Mouse (Mus musculus) cerebellum, postnatal 14 days (tissue): ENCODE measurements at regions not wholly inside any gene's neighbourhood (a gene's known extent, or its start where the extent isn't known, plus 50 kb on each side); places are given as distances from the start of the nearest gene placed in this dataset.

Experiments used
- DNase-seq, 2 experiments: peaks; one replicate each; pipeline ENCODE4 v3.0.0; 2021; ENCODE audit warnings: mixed read lengths in 2 of 2

DNA sequence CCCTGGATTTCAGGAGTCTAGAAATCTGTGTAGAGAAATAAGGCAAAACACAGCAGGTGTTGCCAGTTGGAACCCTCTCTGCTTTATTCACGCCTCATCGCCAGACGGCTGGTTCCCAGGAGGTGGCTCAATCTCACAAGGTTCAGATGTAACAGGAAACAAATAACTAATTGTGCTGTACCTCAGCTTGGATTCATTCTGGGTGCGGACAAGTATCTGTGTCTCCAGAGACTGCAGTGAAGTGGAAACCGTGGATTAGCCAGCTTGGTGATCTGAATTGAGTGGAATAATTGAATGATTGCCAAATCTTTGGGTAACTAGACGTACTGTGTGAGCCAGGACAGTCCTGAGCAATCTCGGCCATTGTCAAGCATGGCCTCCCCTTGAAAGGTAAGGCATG lies 145.4 kb upstream of the Nr4a3 start:
- DNase-seq = peak; percentile 23 to 40

DNA sequence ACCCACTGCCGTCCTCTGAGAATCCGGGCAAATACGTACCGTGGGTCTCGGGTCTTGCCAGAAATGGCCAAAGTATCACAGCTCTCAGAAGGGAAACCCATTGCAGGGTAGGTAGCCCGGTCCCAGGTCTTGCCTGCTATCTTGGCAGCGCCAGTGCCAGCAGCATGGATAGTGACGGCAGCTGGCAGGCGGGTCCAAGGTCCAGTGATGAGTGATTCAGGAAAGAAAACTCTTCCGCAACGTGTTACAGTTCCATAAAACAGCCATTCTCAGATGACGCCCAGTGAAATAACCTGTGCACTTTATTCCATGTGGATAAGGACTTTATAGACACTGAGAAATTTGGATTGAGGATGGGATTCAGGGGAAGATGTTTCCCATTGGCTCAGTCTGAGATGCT lies 142.2 kb upstream of the Nr4a3 start:
- DNase-seq = no peak

DNA sequence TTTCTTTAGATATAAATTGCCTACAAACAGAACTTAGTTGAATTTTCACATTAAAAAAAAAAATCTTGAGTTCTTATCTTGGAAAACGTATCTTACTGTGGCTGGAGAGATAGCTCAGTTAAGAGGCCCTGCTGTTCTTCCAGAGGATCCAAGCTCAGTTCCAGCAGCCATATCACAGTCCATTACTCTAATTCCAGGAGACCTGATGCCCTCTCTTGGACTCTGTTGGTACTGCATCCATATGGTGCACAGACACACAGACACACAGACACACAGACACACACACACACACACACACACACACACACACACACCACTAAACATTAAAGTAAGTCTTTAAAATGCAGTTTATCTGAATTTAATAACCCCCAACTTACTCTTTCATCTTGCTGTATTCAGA lies 132.7 kb upstream of the Nr4a3 start:
- DNase-seq = peak in 1 of 2 experiments; percentile 29

DNA sequence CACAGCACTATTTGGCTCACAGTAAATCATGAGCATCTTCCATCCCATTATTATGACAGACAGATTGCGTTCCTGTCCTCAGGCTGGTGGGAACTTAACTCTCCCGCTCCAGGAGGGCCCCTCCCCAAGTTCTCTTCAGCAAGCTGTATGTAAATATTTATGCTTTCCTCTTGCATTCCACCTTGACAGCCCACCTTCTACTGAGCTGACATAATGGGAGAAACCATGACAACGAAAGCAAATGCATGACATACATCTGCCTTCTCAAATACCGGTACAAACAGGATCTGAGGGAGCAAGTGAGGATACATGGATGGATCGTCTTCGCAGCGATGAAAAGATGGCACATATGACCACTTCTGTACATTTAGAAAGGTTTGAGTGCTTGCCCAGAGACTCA lies 125.4 kb upstream of the Nr4a3 start:
- no peak for DNase-seq

DNA sequence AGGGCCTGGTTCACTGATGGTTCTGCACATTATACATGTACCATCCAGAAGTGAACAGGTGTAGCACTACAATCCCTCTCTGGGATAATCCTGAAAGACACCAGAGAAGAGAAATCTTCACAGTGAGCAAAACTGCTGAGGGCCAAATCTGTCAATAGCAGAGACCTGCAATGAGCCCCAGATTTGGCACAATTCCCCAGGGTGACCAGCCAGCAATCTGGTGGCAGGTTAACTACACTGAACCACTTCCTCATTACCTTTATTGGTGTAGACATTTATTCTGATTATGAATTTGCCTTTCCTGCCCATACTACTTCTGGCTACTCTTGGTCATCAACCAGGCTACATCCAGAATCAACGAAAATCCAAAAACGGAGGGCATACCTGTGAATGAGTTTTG lies 113.5 kb upstream of the Nr4a3 start:
- DNase-seq = peak; percentile 52 to 54

DNA sequence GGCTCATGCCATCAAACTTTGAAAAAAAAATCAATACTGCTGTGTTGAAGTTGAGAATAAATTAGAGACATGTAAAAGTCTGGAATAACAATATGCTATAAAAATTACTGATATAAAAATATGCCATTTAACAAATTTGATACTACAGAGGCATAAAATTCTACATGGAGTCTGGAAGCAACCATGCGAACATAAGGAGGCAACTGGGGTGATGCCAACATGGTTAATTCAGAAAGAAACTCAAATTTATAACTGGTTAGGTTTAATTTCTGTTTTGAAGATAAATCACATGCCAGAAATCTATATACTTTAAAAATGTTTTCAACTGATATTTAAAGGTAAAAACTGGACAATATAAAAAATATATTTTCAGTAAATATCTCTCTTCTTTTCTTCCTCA lies 111.4 kb upstream of the Nr4a3 start:
- DNase-seq = no peak

DNA sequence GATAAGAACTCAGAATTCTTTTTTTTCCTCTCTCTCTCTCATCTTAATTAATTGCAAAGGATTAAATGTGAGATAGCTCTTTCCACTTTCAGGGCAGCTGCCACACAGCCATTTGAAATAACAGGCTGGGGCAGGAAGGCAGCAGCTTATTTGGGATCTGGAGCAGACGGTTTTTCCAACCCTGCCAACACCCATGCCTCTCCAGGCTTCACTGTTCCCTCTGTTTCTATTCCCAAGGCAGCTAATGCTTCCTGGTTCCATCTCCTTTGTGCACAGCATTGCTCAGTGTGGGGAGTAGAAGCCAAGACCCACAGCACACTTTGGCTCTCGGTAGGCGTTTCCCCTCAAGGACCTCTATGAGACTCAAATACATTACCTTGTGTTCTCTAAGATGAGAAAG lies 109.4 kb upstream of the Nr4a3 start:
- no peak for DNase-seq

DNA sequence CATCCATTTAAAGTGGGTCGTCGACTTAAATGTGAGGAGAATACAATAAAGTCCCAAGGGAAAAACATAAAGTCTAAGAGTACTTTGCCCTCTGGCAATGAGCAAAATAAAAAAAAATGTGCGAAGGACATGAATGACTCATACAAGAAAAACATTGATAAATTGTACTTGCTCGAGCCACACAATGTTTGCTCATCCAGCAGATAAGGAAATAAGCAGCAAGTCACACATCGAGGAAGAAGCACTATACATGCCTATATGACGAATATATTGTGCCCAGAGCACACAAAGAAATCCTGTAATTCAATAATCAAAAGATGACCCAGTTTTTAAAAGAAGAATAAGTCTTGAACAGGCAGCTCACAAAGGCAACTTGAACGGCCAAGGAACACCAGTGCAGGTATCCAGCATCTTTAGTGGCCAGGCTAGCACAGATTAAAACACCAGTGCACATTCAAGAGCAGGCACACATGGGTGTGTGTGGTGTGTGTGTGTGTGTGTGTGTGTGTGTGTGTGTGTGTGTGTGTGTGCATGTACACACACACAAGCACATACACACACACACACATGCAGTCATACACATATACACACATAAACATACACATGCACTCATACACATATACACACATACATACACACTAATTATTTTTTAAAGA lies 108.4 kb upstream of the Nr4a3 start:
- no peak for DNase-seq

DNA sequence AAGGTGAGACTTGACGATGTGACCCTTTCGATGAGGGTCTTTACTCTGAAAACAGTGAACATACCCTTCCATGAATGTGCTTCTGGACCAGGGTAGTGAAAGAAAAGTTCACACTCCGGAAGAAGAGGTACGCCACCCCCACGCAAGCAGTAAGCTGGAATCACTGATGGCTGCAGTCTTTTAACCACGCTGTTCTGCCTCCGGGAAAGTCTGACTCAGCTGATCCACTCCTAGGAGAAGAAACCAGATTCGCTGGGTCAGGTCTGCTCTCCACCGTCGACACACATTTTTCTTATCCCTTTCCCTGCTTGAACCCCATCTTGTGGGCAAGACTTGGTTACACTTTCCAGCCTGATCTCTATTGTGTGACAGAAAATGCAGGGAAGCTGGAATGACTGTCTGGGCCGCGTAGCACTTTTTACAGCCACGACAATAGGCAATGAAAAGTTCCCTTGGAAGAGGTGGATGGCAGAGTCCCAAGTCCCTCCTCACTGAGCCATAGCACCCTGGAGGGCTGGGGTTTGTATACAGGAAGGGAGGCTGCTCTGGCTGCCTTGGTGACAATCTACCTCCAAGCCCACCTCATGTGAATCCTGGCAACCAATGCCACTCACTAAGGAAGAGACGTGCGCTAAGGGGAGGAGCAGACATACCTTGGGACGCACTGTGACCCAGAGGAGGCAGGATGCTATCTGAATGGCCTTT lies 96.9 kb upstream of the Nr4a3 start:
- DNase-seq = no peak

DNA sequence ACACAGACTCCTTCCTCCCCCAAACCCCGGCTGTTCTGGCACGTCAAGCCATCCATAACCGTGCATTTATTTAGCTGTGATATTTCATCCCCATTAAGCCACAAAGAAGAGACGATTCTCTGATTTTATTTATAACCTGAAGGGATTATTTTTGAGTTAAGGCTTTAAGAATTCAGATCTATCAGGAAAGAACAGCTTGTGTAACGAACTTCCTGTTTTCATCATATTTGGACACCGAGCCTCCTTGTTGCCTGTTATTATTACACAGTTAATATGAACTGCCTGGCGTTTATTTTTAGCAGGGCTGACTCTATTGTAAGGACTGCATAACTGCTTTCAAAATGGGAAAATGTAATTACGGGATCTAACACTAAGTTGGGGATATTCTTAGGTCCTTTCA lies 96.2 kb upstream of the Nr4a3 start:
- no peak for DNase-seq

DNA sequence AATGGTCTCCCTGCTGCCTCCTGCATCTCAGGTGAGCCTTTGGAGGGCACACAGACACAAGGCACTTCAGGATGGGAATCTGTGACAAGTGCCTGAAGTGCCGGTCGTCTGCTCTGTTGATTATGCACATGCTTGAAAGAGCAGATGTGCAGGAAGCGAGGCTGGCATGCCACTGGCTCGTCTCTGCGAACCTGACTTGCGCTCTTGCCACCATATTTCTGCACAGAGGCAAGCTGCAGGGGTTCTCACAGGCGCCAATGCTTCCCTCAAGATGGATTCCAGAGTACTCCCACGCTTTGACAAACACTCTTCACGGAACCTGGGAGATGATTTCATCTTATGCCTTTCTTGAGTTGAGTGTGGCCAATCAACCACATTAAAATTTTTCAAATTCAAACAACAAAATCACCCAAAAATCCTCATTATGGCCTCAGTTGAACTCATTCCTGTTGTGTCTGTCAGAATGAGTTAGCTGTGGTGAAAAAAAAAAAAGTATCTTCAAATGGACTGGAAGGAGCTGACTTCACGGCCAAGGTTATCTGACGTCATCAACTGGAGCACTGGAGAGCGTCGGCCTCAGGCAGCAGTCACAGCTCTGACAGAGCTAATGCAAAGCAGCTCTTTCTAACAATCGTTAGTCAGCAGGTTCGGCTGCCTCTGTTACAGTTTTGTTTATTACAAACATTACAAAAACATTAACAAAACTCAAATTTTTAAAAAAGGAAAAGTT lies 90.2 kb upstream of the Nr4a3 start:
- DNase-seq = peak; percentile 51

DNA sequence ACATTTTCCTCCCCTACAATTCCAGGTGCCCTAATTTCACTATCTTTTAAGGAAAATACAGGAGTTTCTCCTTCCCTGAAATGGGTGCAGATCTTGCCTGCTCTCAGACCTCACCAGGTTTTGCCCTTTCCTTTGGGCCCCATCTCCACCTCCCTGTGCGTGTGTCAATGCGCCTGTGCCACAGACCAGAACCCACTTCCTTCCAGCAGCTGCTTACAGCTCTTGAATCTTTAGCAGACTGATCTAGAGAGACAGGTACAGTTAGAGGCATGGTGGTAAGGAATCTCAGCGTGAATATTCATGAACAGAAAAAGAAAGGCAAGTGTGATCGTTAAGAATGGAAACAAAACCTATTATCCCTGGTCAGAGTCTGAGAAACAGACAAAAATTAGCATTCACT lies 80.3 kb upstream of the Nr4a3 start:
- no peak for DNase-seq

DNA sequence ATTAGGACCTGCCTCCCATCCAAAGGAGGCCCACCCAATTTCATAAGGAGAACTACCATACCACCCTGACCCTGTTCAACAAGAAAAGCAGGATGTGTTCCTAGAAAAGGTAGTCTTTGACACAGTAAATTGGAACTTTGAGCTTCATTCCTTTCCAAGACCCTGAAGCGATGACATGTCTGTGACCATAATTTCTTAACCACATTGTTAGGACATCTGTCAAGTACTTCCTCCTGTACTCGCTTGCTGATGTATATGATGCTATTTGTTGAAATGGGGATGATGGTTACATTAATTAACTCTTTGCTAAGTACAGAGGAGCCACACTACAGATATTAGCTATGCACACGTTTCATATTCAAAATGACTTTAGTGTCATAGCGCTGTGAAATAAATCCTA lies 73.1 kb upstream of the Nr4a3 start:
- DNase-seq = no peak

DNA sequence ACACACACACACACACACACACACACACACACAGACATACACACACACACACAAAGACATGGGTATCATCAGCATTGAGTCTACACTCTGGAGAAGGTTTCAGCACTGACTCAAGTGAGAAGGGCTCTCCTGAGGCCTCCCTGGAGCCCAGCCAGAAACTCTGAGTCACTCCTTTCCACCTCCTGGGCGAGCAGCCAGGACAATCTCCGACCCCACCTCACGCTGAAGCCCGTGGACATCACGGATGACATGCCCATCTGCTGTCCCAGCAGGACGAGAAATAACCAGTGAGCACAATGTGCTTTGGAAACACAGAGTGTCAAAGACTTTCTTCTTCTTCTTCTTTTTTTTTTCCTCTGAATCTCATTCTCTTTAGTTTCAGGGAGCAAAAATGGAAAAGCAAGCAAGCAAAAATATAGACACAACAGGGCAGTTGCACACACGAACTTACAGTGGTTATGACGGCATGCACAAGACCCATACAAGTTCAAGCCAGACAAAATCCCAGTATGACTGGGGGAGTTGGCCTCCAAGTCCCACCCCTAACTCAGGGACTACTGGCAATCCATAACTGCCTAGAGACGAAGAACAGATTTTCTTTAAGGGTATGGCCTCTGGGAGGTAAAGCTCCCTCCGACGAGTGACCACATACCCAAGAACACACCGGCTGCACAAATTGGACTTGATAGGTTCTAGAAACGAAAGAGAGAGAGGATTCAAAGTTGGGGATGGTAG lies 65.2 kb upstream of the Nr4a3 start:
- peak; percentile 100 for DNase-seq
